Mouse (Mus musculus) CD4-positive, CD25-positive, alpha-beta regulatory T cell, adult 4 months (primary cell): ENCODE data around the gene Notch2. TPM values are rescaled to one million over a fixed set of nuclear protein-coding genes. Genes with fewer than 3 reads are reported as not detected.
"Not testable (repeated sequence)": the region's sequence is repeated elsewhere in the genome, so short reads cannot be mapped to it uniquely, and the experiment has no call there.

Experiments
- ATAC-seq: one replicate; pipeline ENCODE4 v1.8.0; 2017
- polyA plus RNA-seq, 2 experiments: library from polyadenylated mRNA; unstranded; fragments of 100-300 nt; shearing (Covaris generic); gene quantifications; one replicate each; pipeline ENCODE4 v1.2.1; 2017

The Notch2 gene
- polyA plus RNA-seq, 2 experiments from 2014 or later, result 13.9 to 18.8 TPM

DNA sequence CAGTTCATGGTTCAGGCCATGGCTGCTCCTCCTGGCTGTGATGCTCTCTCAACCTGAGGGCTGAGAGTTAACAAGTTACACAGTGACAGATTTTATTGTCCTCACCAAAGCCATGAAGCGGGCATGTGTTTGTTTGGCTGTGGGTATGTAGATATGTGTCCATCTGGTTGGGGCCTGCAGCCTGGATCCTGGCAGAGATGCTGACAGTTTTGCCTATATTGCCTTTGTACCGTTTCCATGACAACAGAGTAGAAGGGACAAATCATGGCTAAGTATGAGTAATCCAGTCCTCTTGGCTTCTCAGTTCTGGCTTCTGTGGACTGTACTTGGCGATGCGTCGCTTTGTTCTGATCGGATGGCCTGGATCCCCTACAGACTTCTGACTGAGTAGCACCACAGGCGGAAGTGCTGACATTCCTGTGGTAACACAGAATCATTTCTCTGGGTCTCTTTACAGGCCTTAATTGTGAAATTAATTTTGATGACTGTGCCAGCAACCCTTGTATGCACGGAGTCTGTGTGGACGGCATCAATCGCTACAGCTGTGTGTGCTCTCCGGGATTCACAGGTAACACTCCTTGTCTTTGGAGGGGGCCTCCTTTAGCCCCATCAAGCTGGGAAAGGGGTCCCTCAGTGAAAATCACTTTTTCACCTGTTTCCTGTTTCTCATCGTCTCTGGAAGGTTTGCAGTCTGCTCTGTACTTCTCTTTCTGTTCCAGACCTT, 93.4 kb downstream of the Notch2 start:
- ATAC-seq, result no peak

DNA sequence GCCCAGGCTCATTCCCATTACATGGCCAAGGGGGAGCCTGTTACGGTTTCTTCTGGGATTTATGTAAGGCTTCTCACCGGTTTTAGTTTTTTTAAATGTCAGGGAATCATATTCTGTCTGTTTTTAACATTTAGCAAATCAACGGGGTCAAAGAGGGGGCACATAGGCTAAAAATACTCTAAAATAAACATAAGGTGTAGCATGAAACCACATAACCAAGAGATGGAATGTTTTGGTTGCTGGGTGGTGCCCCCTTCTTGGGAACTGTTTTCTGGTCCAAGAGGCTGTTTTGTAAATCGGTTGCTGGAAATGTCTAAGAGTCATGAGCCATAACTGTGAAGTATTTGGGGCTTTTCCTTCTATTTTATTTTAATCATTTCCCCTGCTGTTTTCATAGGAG, 95.1 kb downstream of the Notch2 start:
- no peak for ATAC-seq

DNA sequence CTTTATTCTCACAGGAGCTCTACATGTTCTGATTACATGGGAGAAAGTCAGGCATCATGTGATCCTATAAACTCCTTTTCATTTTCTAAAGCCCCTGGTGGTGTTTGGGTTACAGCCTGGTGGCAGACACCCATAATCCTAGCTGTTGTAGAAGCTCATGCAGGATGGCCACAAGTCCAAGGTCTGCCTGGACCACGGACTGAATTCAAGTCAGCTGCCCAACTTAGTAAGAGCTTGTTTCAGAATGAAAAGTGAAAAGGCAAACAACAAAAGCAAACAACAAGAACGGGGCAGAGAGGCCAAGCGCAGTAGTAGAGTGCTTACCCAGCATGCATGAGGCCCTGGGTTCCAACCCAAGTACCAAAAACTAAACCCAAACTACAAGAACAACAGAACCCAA, 95.5 kb downstream of the Notch2 start:
- ATAC-seq, result no peak

DNA sequence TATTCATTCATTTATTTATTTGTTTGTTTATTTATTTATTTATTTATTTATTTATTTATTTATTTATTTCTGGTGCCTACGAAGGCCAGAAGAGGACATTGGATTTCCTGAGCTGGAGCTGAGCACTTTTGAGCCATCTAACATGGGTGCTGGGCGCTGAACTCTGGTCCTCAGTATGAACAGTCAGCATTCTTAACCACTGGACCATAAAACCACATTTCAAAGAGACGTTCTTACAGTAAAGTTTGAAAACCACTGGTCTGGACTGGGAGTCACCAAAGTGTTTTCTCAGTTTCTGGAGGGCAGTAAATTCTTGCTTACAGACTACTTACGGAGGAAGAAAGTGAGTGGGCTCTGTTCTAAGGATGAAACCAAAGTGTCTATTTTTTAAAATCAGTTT, 97.3 kb downstream of the Notch2 start:
- no peak for ATAC-seq

DNA sequence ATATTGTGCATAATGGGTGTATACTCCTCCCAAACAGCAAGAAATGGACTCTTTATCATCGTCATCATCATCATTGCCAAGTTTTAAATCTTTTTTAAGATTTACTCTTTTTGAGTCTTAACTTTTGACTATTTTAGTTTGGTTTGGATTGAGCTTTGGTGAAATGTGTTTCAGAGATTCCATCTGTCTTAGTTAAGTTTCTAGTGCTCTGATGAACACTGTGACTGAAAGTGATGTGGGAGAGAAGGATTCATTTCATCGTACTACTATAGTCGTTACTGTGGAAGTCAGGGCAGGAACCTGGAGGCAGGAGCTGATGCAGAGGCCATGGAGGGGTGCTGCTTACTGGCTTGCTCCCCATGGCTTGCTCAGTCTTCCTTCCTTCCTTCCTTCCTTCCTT, 104.9 kb downstream of the Notch2 start:
- no peak for ATAC-seq

DNA sequence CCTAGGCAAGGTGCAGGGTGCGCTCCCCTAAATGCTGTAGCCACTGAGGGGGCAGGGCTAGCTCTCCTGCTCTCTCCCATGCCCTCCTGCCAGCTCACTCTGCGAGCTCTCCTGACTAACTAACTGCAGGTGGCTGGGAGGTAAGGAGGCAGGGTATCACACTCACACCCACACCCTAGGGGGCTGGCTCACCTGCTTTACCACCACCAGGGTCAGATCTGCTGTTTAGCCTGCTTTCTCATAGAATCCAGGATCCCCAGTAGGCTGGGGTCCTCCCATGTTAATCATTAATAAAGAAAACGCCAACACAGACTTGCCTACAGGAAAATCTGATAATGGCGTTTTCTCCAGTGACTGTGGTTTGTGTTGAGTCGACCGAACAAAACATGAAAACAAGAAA, 106.0 kb downstream of the Notch2 start:
- ATAC-seq, result no peak

DNA sequence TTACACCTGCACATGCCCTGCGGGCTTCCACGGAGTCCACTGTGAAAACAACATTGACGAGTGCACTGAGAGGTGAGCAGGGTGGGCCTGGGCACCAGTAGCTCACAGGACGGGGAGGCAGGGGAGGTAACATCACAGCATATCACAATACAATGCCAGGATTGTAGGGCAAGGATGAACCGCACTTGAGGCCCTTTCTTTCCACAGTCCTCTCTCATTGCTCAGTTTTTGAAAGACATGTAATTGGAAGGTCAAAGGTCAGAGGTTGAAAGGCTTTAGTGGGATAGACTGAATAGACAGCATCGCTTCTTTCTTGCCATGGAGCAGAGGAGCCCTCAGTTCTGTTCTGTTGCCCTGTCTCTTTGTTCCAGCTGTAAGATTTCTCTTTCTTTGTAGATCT, 107.6 kb downstream of the Notch2 start:
- no peak for ATAC-seq

DNA sequence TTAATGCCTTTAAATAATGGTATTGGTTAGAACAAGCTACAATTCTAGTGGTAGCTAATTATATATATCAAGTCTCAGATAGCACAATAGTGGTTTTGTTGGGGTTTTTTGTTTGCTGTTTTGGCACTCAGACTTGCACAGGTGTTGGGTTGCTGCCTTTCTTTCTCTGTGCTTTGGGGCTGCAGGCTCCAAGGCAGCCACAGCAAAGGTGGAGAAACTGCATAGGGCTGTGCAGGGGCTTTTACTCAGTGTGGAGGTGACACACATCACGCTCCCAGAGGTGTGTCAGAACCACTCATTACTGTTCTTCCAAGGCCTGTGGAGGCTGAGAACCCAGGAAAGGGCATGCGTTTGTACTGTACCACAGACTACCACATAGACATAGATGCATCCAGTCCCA, 114.4 kb downstream of the Notch2 start:
- no peak for ATAC-seq

DNA sequence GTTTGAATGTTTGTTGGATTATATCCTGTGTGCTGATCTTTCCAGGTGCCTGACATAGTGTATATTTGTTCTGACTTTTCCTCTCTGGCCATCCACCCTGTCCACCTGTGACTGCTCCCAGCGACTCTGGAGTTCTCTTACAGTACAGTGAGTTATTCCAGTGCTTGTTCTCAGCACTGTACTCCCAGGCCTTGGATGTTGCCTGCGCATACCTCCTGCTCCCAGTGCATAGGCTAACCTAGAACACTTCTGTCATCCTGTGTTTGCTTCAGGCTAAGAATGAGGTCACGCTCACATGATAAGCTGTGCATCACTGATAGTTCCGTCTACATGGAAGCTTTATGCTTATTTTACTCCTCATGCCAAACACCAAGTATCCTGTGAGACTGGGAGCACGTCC, 115.4 kb downstream of the Notch2 start:
- ATAC-seq, result no peak

DNA sequence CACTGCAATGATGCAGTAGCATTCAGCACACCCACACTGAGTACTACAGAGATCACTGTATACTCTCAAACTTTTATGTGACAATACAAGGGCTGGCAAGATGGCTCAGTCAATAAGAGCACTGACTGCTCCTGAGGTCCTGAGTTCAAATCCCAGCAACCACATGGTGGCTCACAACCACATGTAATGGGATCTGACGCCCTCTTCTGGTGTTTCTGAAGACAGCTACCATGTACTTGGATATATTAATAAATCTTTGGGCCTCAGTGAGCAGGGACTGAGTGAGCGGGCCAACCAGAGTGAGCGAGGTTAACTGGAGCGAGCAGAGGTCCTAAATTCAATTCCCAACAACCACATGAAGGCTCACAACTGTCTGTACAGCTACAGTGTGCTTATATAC, 118.8 kb downstream of the Notch2 start:
- ATAC-seq, result not testable (repeated sequence)

DNA sequence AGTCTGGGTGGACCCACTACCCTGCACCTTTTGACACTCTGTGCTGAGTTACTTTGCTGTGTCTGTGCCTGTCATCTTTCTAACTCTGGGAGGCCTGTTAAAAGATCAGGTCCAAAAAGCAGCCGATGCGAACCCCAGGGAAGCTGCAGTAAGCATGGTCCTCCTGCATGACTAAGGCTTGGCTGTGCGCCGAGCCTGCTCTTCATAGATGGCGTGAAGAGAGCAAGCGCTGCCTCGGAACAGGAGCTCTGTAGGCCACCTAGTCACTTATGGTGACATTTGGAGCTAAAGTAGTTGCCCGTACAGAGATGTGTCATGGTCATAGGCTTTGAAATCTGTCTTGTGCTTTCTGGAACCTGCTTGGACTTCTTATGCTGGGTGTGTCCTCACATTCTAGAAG, 119.3 kb downstream of the Notch2 start:
- no peak for ATAC-seq

DNA sequence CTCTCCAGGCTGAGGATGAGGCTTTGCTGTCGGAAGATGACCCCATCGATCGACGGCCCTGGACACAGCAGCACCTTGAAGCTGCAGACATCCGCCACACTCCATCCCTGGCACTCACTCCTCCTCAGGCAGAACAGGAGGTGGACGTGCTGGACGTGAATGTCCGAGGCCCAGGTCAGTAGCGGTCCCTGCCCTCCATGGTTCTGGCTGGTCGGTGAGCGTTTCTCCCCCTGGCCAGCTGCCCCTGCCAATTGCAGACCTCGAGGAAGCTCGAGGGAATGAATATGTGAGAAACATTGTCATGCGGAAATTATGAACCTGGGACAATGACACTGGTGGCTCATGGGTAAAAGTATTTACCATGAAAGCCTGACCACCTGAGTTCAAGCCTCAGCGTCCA, 128.1 kb downstream of the Notch2 start:
- no peak for ATAC-seq

DNA sequence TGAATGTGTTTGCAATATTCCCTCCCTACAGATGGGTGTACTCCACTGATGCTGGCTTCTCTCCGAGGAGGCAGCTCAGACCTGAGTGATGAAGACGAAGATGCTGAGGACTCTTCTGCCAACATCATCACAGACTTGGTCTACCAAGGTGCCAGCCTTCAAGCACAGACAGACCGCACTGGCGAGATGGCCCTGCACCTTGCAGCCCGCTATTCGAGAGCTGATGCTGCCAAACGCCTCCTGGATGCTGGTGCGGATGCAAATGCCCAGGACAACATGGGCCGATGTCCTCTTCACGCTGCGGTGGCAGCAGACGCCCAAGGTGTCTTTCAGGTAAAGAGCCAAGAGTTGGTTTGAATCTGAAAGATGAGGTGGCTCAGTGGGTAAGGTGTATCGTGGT, 129.5 kb downstream of the Notch2 start:
- ATAC-seq, result no peak

DNA sequence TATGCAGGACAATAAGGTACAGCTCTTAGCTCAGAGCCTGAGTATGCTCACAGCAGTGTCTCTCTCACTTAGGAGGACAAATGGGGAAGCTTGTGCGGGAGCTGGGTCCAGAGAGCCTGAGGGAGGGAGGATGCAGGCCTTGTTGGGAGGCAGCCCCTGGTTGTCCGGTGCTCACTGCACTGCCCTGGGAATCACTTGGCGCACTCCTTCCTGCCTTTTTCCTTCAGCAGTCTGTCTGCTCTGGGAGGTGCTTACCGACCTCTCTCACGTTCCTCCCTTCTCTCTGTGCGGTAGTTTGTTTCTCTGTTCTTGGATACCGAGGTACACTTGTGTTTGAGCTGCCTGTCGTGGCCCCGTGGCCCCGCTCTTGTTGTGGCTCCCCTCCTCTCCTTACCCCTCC, 131.9 kb downstream of the Notch2 start:
- ATAC-seq, result no peak

DNA sequence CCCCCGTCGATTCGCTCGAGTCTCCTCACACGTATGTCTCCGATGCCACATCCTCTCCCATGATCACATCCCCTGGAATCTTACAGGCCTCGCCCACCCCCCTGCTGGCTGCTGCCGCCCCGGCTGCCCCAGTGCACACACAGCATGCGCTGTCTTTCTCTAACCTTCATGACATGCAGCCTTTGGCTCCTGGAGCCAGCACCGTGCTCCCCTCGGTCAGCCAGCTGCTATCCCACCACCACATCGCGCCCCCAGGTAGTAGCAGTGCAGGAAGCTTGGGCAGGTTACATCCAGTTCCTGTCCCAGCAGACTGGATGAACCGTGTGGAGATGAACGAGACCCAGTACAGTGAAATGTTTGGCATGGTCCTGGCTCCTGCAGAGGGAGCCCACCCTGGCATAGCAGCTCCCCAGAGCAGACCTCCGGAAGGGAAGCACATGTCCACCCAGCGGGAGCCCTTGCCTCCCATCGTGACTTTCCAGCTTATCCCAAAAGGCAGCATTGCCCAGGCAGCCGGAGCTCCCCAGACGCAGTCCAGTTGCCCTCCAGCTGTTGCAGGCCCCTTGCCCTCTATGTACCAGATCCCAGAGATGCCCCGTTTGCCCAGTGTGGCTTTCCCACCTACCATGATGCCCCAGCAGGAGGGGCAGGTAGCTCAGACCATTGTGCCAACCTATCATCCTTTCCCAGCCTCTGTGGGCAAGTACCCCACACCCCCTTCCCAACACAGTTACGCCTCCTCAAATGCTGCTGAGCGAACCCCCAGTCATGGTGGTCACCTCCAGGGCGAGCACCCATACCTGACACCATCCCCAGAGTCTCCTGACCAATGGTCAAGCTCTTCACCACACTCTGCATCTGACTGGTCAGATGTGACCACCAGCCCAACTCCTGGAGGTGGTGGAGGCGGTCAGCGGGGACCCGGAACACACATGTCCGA, 133.4 kb downstream of the Notch2 start:
- no peak for ATAC-seq

DNA sequence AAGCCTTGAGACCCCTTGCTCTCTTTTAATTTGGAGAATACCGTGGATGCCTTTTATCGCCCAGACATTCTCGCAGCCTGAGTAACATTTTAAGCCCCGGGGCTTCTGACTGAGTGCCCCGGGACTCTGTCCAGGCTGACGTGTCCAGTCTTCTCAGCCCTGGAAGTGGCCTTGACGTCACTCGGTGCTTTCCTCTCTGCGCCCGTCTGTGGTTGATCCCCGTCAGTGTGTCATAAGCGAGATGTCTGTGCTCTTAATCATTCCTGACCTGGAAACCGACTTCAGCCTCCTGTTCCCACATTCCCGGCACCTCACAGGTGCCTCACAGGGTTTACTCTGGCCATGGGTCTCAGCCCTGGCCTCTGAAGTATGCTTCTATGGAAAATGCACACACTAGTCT, 134.4 kb downstream of the Notch2 start:
- ATAC-seq, result no peak

DNA sequence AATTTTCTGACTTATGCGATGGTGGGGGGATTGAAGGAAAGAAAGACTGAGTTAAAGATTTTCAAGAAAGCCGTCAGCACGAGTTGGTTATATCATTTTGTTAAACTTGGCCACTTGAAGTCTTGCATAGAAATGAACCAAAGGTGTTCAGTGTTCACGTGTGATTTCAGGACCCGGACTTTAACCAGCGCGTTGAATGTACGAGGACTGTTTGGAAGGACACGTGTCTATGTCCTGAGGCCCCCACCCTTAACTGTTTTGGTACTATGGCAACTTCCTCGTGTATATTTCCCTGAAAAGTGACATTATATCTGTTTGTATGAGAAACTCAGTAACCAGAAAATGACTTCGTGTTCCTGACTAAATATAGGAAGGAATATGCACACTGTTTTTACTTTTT, 136.6 kb downstream of the Notch2 start:
- no peak for ATAC-seq

DNA sequence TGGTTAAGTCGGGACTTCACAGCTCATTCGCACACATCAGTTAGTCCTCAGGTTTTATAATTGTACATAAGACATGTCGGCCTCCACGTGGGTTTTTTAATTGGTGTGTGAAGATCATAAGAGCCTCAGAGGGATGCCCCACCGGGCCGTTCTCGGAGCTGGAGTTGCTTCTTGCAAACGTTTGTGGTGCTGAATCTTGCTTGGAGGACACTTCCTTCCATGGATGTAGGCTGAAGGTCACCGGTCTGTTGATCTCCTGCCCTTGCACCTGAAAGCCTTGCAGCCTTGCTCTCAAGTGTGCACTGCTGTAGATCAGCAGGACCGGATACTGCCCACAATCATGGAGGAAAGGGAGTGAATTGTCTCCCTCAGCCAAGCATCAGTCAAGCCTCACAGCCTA, 137.7 kb downstream of the Notch2 start:
- ATAC-seq, result no peak

DNA sequence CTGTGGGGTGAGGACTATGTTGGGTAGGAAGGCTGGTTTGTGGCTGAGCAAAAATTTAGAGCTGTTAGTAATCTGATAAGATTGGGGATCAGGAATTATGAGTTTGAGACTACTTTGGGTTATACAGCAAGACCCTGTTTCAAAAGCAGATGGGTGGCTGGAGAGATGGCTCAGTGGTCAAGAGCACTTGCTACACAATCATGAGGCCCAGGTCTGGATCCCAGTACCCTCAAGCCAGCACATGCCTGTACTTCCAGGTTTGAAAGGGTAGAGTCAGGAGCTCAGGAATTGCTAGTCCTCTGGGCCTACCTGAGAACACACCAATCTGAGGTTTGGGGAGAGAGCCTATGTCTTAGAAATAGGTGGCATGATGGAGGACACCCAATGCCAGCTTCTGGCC, 140.1 kb downstream of the Notch2 start:
- no peak for ATAC-seq

DNA sequence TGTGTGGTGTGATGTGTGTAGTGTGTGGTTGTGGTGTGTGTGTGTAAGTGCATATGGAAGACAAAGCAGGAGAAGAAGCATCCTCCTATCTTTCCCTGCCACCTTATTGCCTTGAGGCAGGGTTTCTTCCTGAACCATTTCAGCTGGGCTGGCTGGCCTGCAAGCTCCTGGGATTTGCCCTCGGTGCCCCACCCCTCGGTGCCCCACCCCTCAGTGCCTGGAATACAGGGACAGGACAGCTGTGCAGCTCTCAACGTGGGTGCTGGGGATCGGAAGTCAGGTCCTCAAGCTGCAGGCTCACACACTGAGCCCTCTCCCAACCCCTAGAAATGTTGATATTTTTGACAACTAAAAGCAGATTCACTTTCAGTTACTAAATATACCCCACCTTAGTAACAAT, 142.8 kb downstream of the Notch2 start:
- no peak for ATAC-seq

DNA sequence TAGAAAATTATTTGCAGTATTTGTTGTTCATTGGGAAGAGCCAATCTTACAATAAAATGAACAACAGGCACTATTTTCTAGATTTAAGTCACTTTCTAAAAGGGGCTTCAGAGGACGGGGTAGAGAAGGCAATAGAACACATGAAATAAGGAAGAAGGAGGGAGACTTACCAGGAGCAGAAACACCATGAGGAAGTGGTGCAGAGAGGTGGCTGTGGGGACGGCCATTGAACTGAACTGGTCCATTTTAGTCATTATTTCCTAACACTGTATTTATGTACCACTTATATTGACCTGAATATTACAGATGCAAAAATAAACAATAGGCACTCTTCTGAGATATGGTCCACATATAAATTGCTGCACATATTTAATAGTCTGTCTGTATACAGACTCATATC, 143.7 kb downstream of the Notch2 start:
- no peak for ATAC-seq

DNA sequence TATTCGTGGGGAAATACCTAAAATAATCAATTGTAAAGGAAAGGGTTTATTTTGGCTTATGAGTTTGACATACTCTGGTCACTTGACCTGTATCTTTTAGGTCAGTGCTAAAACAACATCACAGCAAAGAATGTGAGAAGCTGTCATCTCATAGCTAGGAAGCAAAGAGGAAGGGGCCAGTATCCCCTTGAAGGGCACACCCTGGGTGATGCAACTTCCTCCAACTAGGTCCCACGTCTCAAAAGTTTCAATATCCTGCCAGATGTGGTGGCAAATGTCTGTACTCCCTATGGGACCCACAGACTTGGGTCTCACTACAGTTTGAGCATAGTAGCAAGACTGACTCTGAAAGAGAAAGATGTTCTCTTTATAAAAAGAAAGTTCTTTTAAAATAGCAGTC, 144.3 kb downstream of the Notch2 start:
- no peak for ATAC-seq

DNA sequence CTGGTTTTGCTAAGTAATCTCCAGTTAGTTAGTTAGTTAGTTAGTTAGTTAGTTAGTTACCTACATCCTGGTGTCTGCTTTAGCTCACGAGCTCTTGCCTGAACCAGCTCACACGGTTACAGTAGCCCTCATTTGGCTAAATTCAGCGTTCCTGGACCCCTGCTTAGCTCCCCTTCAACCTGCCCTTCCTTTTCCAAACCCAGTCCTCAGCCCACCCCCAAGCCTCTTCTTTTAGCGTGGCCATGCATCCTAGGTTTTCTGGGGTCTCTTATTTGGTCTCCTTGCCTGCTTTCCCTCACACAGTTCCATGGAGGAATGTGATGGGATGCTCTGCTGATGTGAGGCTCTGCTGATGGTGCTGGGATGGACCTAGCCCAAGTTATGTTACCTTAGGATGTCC, 145.3 kb downstream of the Notch2 start:
- ATAC-seq, result no peak

DNA sequence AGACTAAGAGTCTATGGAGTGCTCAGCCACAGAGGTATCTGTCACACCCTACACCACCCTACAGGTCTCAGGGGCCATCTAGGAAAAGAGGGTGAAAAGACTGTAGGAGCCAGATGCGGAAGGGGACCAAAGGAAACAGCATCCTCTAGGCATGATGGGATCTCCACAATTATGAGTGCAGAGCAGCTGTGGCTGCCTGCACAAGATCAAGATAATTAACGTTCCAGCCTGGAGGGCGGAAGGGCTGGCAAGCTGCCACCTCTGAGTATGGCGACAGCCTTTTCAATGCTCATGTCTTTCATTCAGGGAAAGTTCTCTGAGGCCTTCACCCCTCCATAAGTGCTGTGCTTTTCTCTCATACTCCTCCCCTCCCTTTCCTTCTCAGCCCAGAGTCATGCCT, 146.0 kb downstream of the Notch2 start:
- ATAC-seq, result no peak
